Mouse (Mus musculus) layer of hippocampus, postnatal 36 days (tissue): ENCODE results near the gene Tprkb. TPM values are rescaled to one million over a fixed set of nuclear protein-coding genes. Genes with fewer than 3 reads are reported as not detected.
"Not testable (repeated sequence)": the region's sequence is repeated elsewhere in the genome, so short reads cannot be mapped to it uniquely, and the experiment has no call there.

Experiments
- DNase-seq, 2 experiments: peaks; one replicate each; pipeline ENCODE4 v3.0.0; 2022
- total RNA-seq, 2 experiments: library from RNA; stranded (reverse); gene quantifications; 2 replicates each; pipeline ENCODE4 v1.2.3; 2021

Tprkb gene
- total RNA-seq, 2 experiments from 2014 or later = 77.8 to 88.5 TPM

GRCm38 (mm10) chr6:85915539-85916513 lies 4.2 kb downstream of the Tprkb start, which contains the start of gene Nat8f1:
TSS of gene Nat8f1 (minus strand) at chr6:85915687.
- peak; percentile 90 for DNase-seq

GRCm38 (mm10) chr6:85916596-85916995 lies 4.9 kb downstream of the Tprkb start:
- DNase-seq = no peak

GRCm38 (mm10) chr6:85918341-85918740 lies 6.7 kb downstream of the Tprkb start:
- DNase-seq = not testable (repeated sequence)

GRCm38 (mm10) chr6:85919401-85919800 lies 7.7 kb downstream of the Tprkb start:
- DNase-seq = no peak

GRCm38 (mm10) chr6:85923643-85924042 lies 12.0 kb downstream of the Tprkb start:
- DNase-seq = no peak

GRCm38 (mm10) chr6:85926709-85927108 lies 15.0 kb downstream of the Tprkb start:
- DNase-seq = no peak

GRCm38 (mm10) chr6:85927476-85928464 lies 16.1 kb downstream of the Tprkb start:
- no peak for DNase-seq

GRCm38 (mm10) chr6:85929312-85929711 lies 17.6 kb downstream of the Tprkb start:
- no peak for DNase-seq

GRCm38 (mm10) chr6:85934047-85934446 lies 22.4 kb downstream of the Tprkb start:
- no peak for DNase-seq

- DNase-seq = no peak
Observed at GRCm38 (mm10) chr6:85935646-85936045, 24.0 kb downstream of the Tprkb start.

GRCm38 (mm10) chr6:85936508-85937465 lies 25.1 kb downstream of the Tprkb start:
- peak; percentile 84 to 87 for DNase-seq

GRCm38 (mm10) chr6:85938701-85939100 lies 27.0 kb downstream of the Tprkb start:
- DNase-seq = no peak

- no peak for DNase-seq
Observed at GRCm38 (mm10) chr6:85942469-85942868, 30.8 kb downstream of the Tprkb start.

GRCm38 (mm10) chr6:85948549-85948948 lies 36.9 kb downstream of the Tprkb start:
- peak; percentile 12 to 15 for DNase-seq

- no peak for DNase-seq
Observed at GRCm38 (mm10) chr6:85957581-85957980, 45.9 kb downstream of the Tprkb start.

- peak; percentile 92 for DNase-seq
Observed at GRCm38 (mm10) chr6:85961101-85962091, 49.7 kb downstream of the Tprkb start, which contains the start of gene Dusp11. TSS of gene Dusp11 (minus strand) at chr6:85961667.

- not testable (repeated sequence) for DNase-seq
Observed at GRCm38 (mm10) chr6:85966081-85966480, 54.4 kb downstream of the Tprkb start.

GRCm38 (mm10) chr6:85966686-85967085 lies 55.0 kb downstream of the Tprkb start:
- DNase-seq = no peak

- no peak for DNase-seq
Observed at GRCm38 (mm10) chr6:85969889-85970288, 58.2 kb downstream of the Tprkb start.

GRCm38 (mm10) chr6:85972699-85973098 lies 61.0 kb downstream of the Tprkb start:
- no peak for DNase-seq
